Comparison of ENCODE assay signal across 10 mouse cellular contexts in the genomic region with DNA sequence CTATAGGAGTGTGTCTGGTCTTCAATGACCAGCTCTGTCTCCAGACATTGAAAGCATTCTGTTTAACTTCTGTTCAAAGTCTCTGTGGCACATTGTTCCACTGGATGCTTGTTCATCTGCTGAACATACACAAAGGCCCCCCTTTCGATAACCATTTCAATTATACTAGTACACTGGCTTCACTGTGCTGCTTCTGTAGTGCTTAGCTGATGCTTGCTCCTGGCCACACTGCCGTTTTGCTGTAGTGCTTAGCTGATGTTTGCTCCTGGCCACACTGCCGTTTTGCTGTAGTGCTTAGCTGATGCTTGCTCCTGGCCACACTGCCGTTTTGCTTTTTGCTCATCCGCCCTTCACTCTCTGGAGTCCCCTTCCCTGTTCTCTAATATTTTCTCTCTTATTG. TPM values are rescaled to one million over a fixed set of nuclear protein-coding genes. Genes with fewer than 3 reads are reported as not detected.
DNase-seq lines count a peak whose midpoint lies in the region; ATAC-seq and TF ChIP-seq lines count a peak whose summit lies in the region.
"Had no signal": no experiment of that assay in that cellular context is flagged by ENCODE, and none has a peak within 500 bp of the region (broad histone marks: within the 10 kb centered on the region; RNA-seq: fewer than 3 reads in every experiment).

No protein-coding gene starts in this region.

- WGBS in heart, embryonic 12.5 days: 72% methylated on average over 5 of the region's 5 CpGs
- WGBS in lung, postnatal 0 days: 56% methylated on average over 5 of the region's 5 CpGs

- H3K4me3 ChIP-seq in heart, embryonic 12.5 days: no peak overlapping the region
- H3K4me3 ChIP-seq in lung, postnatal 0 days (ENCODE audit: low read depth, low read length): no peak overlapping the region
- no peak overlapping the region for H3K4me3 ChIP-seq in cortical plate, adult 2 months (ENCODE audit: insufficient read depth, low read length)

- TF ChIP-seq CTCF in lung, postnatal 0 days (IDR thresholded peaks at IDR 0.05): no peak
- TF ChIP-seq CTCF in cortical plate, adult 2 months (IDR thresholded peaks at IDR 0.05; ENCODE audit: extremely low read depth, insufficient read depth, low read length): no peak

- H3K27me3 ChIP-seq in heart, embryonic 12.5 days (replicated peaks): no peaks in the 10 kb centered on the region
- H3K27me3 ChIP-seq in lung, postnatal 0 days (replicated peaks; ENCODE audit: insufficient read depth, low read length): no peaks in the 10 kb centered on the region

- no peak overlapping the region; the same call in 1 of the 2 replicates for H3K4me2 ChIP-seq in heart, embryonic 12.5 days
- peak overlapping the region; percentile 25; the same call in 1 of the 2 replicates for H3K4me2 ChIP-seq in lung, postnatal 0 days (replicated peaks; ENCODE audit: low read depth, low read length)

- DNase-seq in heart, postnatal 25 days (ENCODE audit: low spot score): no peak
- no peak for DNase-seq in lung, postnatal 0 days (ENCODE audit: low spot score)
- DNase-seq in lung, postnatal 36 days: no peak
- DNase-seq in cerebellum, adult 9-10 months: no peak
- no peak for DNase-seq in left cerebral cortex, postnatal 4 days
- DNase-seq: adrenal gland, adult 8-10 months; liver had no signal

- no peaks in the 10 kb centered on the region for H3K36me3 ChIP-seq in heart, embryonic 12.5 days
- H3K36me3 ChIP-seq in lung, postnatal 0 days (ENCODE audit: insufficient read depth, low read length): no peaks in the 10 kb centered on the region

- ATAC-seq in heart, embryonic 12.5 days (ENCODE audit: insufficient number of reproducible peaks, low FRiP score): no peak
- ATAC-seq in lung, postnatal 0 days: no peak
- ATAC-seq in megakaryocyte-erythroid progenitor cell, adult 5-6 weeks (replicated peaks; ENCODE audit: low FRiP score, low TSS enrichment, poor library complexity, severe bottlenecking): peak; percentile 28; the same call in 1 of the 2 replicates

- H3K9me3 ChIP-seq in heart, embryonic 12.5 days (replicated peaks): no peaks in the 10 kb centered on the region
- no peaks in the 10 kb centered on the region for H3K9me3 ChIP-seq in lung, postnatal 0 days (ENCODE audit: low read length)

- H3K4me1 ChIP-seq in heart, embryonic 12.5 days (replicated peaks): peaks cover 27% of the 10 kb centered on the region
- peaks cover 5% of the 10 kb centered on the region; the same call in 1 of the 2 replicates for H3K4me1 ChIP-seq in lung, postnatal 0 days (ENCODE audit: insufficient read depth, low read depth, low read length)
- H3K4me1 ChIP-seq in cortical plate, adult 2 months (ENCODE audit: control insufficient read depth, insufficient read depth, low read length): peaks cover 12% of the 10 kb centered on the region

- no peak for TF ChIP-seq POLR2A in cortical plate, adult 2 months (IDR thresholded peaks at IDR 0.05; ENCODE audit: extremely low read depth, insufficient read depth, low read length)

- peak overlapping the region; percentile 8; the same call in 1 of the 2 replicates for H3K27ac ChIP-seq in heart, embryonic 12.5 days (ENCODE audit: poor library complexity, severe bottlenecking)
- peak overlapping the region; percentile 43; the same call in 1 of the 2 replicates for H3K27ac ChIP-seq in lung, postnatal 0 days (ENCODE audit: low read length)
- H3K27ac ChIP-seq in cortical plate, adult 2 months (ENCODE audit: insufficient read depth, low read length): 0 out of 2 replicates have a peak overlapping the region, but pooled peaks have one; percentile 66

- intact Hi-C loops in heart, postnatal 25 days (cut with DNase I): loop anchor here (10.0 kb wide), 1 partner anchor 58 kb away; no protein-coding TSS in a partner anchor
- intact Hi-C loops in left cerebral cortex, postnatal 4 days (cut with DNase I): no loop called here

- no peak for TF ChIP-seq EP300 in lung, postnatal 0 days (IDR thresholded peaks at IDR 0.05)

- no peak overlapping the region for H3K9ac ChIP-seq in heart, embryonic 12.5 days
- no peak overlapping the region for H3K9ac ChIP-seq in lung, postnatal 0 days (replicated peaks; ENCODE audit: low read depth)

RNA-seq across cellular contexts. Expression of a gene that starts 19.4 kb away (rescaled TPM):
- 13.0 and 13.9 TPM in 2 replicates for polyA plus RNA-seq in heart, embryonic 12.5 days (2016; fragmentation: Nextera tagmentation; extraction: Ambion mirVana)
- total RNA-seq in heart, postnatal 25 days (2021): 10 to 100 TPM; 22.6 to 23.2 TPM
- 12.6 and 14.0 TPM in 2 replicates for polyA plus RNA-seq in lung, postnatal 0 days (2015; fragmentation: Nextera tagmentation; extraction: Ambion mirVana)
- polyA plus RNA-seq in cortical plate, adult 2 months (2012; rRNA removed): 5.5 and 6.1 TPM in 2 replicates
- 21.0 and 26.8 TPM in 2 replicates for total RNA-seq in megakaryocyte-erythroid progenitor cell, adult 5-6 weeks (2014; fragmentation: Nextera tagmentation)
- 13.8 and 19.3 TPM in 2 replicates for total RNA-seq in megakaryocyte-erythroid progenitor cell, adult 5-6 weeks (2017)
- total RNA-seq in left cerebral cortex, postnatal 4 days (2021): 10 to 100 TPM; 18.9 to 20.0 TPM

Comparison
In these comparisons a context has a peak if more than half of its experiments do, and no peak if none do; other contexts are left out.
1. H3K27ac ChIP-seq: peak in every context shown above with its lines; median percentile 66 in cortical plate, adult 2 months; 43 in lung, postnatal 0 days; 8 in heart, embryonic 12.5 days.